Mouse (Mus musculus): ENCODE results near the gene Mlh1. TPM values are rescaled to one million over a fixed set of nuclear protein-coding genes. Genes with fewer than 3 reads are reported as not detected.

The Mlh1 gene
- polyA plus RNA-seq, 1 experiment from 2014 or later = 49.8 TPM

Other genes starting within 250 kb of the Mlh1 start
- 0.41 and 0.54 TPM in 2 replicates for gene Ccrl2, start 214.3 kb downstream of the Mlh1 start, polyA plus RNA-seq (2016; fragmentation: Nextera tagmentation; extraction: Ambion mirVana)
- 38.2 and 39.7 TPM in 2 replicates for gene Lrrfip2, start 154.2 kb downstream of the Mlh1 start, polyA plus RNA-seq (2016; fragmentation: Nextera tagmentation; extraction: Ambion mirVana)
- 26.1 and 35.8 TPM in 2 replicates for gene Epm2aip1, start 138 bp upstream of the Mlh1 start, polyA plus RNA-seq (2016; fragmentation: Nextera tagmentation; extraction: Ambion mirVana)
- 0.04 and 0.09 TPM in 2 replicates for gene Trank1, start 39.9 kb upstream of the Mlh1 start, polyA plus RNA-seq (2016; fragmentation: Nextera tagmentation; extraction: Ambion mirVana)
- 0.20 and 0.31 TPM in 2 replicates for gene Dclk3, start 167.3 kb upstream of the Mlh1 start, polyA plus RNA-seq (2016; fragmentation: Nextera tagmentation; extraction: Ambion mirVana)

Measured in limb, embryonic 10.5 days (tissue).